Mouse (Mus musculus) midbrain, embryonic 16.5 days (tissue): ENCODE measurements around the gene Ano8. TPM values are rescaled to one million over a fixed set of nuclear protein-coding genes. Genes with fewer than 3 reads are reported as not detected.

Source experiments
- ATAC-seq: fragments of 200-750 bp; cut with Nextera tagmentation; 2 replicates; pipeline ENCODE4 v1.8.0; 2017; ENCODE audit warnings: moderate TSS enrichment
- H3K27ac ChIP-seq: fragments of 300-500 bp; sonication (generic); 2 replicates; pipeline ENCODE4 v1.5.1; 2014; ENCODE audit warnings: mild to moderate bottlenecking, low read length, mixed read lengths
- H3K27me3 ChIP-seq: fragments of 300-500 bp; sonication (generic); 2 replicates; pipeline ENCODE4 v1.6.1; 2014; ENCODE audit warnings: low read depth, low read length, mixed read lengths; ENCODE audit not compliant: control insufficient read depth, insufficient read depth
- H3K36me3 ChIP-seq: fragments of 300-500 bp; sonication (generic); 2 replicates; pipeline ENCODE4 v1.6.1; 2014; ENCODE audit warnings: mild to moderate bottlenecking, low read length, moderate library complexity, mixed read lengths; ENCODE audit not compliant: control insufficient read depth, insufficient read depth
- H3K4me1 ChIP-seq: fragments of 300-500 bp; sonication (generic); 2 replicates; pipeline ENCODE4 v1.6.1; 2014; ENCODE audit warnings: mild to moderate bottlenecking, low read length, mixed read lengths; ENCODE audit not compliant: control insufficient read depth, insufficient read depth
- H3K4me2 ChIP-seq: fragments of 300-500 bp; sonication (generic); 2 replicates; pipeline ENCODE4 v1.6.1; 2014; ENCODE audit warnings: mild to moderate bottlenecking, low read length, mixed read lengths
- H3K4me3 ChIP-seq: fragments of 300-500 bp; sonication (generic); 2 replicates; pipeline ENCODE4 v1.5.1; 2014; ENCODE audit warnings: low read depth, mild to moderate bottlenecking, low read length, moderate library complexity, mixed read lengths
- H3K9ac ChIP-seq: fragments of 300-500 bp; sonication (generic); 2 replicates; pipeline ENCODE4 v1.6.1; 2014; ENCODE audit warnings: low read depth, low read length, mixed read lengths
- H3K9me3 ChIP-seq: fragments of 300-500 bp; sonication (generic); replicated peaks from 2 replicates; pipeline ENCODE4 v1.6.1; 2014; ENCODE audit warnings: mild to moderate bottlenecking, low read length, mixed read lengths; ENCODE audit not compliant: control insufficient read depth, poor library complexity, severe bottlenecking
- WGBS: fragments of 180-500 bp; shearing (Covaris S2); extraction: QIAGEN DNeasy Blood & Tissue Kit; methylation state at CpG from one replicate; pipeline ENCODE4 v1.1.7; 2014; 5-methylcytosine and 5-hydroxymethylcytosine counted together
- polyA plus RNA-seq: library from polyadenylated mRNA; unstranded; fragments of >200 nt; fragmentation: Nextera tagmentation; extraction: Ambion mirVana; gene quantifications from 2 replicates; pipeline ENCODE4 v1.2.1, GENCODE M21; 2015

Gene Ano8
- polyA plus RNA-seq, 1 experiment from 2014 or later, result 5.9 TPM

GRCm38 (mm10) chr8:71462191-71462590, 23.6 kb downstream of the Ano8 start:
- Histone ChIP-seq H3K4me3 (peak overlapping the region; percentile 89), H3K27ac (no peak overlapping the region), H3K4me2 (peak overlapping the region; percentile 82), H3K27me3 (no peaks in the 10 kb centered on the region), H3K4me1 (peaks cover 38% of the 10 kb centered on the region), H3K9ac (peak overlapping the region; percentile 93), H3K36me3 (peaks cover 14% of the 10 kb centered on the region), H3K9me3 (no peaks in the 10 kb centered on the region)
- 79% methylated on average over 4 of the region's 4 CpGs for WGBS
- ATAC-seq, result no peak

DNA sequence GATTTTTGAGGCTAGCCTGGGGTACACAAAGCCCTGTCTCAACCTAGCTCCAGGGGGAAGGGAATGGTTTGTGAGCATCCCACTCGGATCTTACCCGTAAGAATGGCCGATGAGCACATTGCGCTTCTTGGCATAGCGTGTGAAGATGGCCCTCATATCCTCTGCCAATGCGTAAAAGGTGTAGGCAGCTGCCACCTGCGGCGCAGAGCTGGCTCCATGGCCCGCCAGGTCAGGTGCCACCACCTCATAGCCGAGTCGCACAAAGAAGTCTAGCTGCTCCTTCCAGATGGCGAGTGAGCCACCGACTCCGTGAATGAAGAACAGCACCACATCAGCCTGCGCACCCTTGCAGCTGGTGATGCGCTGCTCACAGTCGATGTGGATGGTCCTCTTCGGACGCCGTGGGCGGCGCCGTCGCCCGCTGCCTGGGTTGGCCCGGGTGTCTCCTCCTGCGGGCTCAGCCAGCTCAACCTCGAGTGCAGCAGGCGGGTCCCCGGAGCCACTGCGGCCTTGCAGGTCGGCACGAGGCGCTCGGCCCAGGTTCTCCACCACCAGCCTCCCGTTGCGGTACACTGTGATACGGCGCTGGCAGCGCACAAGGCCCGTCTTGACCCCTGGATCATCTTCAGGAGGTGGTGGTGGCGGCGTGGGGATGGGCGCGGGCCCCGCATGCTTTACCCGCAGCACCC, 24.5 kb downstream of the Ano8 start:
- 76% methylated on average over 47 of the region's 47 CpGs for WGBS
- ATAC-seq, result no peak
- Histone ChIP-seq H3K4me2 (no peak overlapping the region; the same call in 1 of the 2 replicates), H3K9ac (peak overlapping the region; percentile 30; the same call in 1 of the 2 replicates), H3K27me3 (no peaks in the 10 kb centered on the region), H3K9me3 (no peaks in the 10 kb centered on the region), H3K4me1 (peaks cover 38% of the 10 kb centered on the region), H3K27ac (no peak overlapping the region), H3K36me3 (peaks cover 20% of the 10 kb centered on the region), H3K4me3 (no peak overlapping the region)

- Histone ChIP-seq H3K27me3 (no peaks in the 10 kb centered on the region), H3K4me1 (peaks cover 34% of the 10 kb centered on the region), H3K4me2 (no peak overlapping the region), H3K36me3 (peaks cover 20% of the 10 kb centered on the region), H3K27ac (no peak overlapping the region), H3K9me3 (no peaks in the 10 kb centered on the region), H3K9ac (no peak overlapping the region), H3K4me3 (no peak overlapping the region)
- WGBS, result 92% methylated on average over 6 of the region's 6 CpGs
- no peak for ATAC-seq
These were observed 25.0 kb downstream of the Ano8 start for GRCm38 (mm10) chr8:71460716-71461115.

DNA sequence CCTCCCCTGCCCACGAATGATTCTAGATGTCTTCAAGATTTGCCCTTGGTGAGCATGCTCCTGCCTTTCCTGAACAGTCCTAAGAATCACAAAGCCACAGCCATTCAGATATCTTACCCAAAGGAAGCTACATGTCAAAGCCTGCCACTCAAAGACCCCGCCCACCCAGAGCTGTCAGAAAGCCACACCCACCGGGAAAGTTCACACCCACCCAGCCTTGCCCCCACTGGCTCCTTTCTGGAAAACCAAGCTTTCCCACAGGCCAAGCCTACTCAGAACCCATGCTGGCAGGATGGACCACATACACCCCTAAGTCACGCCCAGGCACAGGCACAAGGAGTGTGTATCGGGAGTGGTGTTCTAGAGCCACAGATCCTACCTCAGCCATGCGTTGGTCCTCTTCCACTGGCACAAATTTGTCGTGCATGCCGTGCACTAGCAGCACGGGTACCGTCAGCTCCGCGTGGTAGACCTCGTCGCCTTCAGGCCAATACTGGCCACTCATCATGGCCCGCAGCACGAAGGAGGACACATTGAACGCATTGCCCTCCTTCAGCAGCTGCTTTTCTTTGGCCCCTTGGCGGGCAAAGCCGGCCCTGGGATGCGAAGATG, 28.0 kb downstream of the Ano8 start:
- Histone ChIP-seq H3K9me3 (no peaks in the 10 kb centered on the region; the same call in 1 of the 2 replicates), H3K36me3 (peaks cover 20% of the 10 kb centered on the region), H3K4me1 (peaks cover 21% of the 10 kb centered on the region), H3K27me3 (no peaks in the 10 kb centered on the region), H3K4me3 (no peak overlapping the region), H3K4me2 (no peak overlapping the region), H3K9ac (no peak overlapping the region), H3K27ac (no peak overlapping the region)
- WGBS, result 87% methylated on average over 20 of the region's 20 CpGs
- ATAC-seq, result no peak

- Histone ChIP-seq H3K27ac (no peak overlapping the region), H3K27me3 (no peaks in the 10 kb centered on the region), H3K4me2 (no peak overlapping the region), H3K9ac (no peak overlapping the region), H3K4me3 (no peak overlapping the region), H3K9me3 (no peaks in the 10 kb centered on the region; the same call in 1 of the 2 replicates), H3K36me3 (peaks cover 20% of the 10 kb centered on the region), H3K4me1 (peaks cover 13% of the 10 kb centered on the region; the same call in 1 of the 2 replicates)
- WGBS, result 44% methylated on average over 20 of the region's 22 CpGs
- ATAC-seq, result no peak
These were observed 28.9 kb downstream of the Ano8 start for GRCm38 (mm10) chr8:71456906-71457305.

GRCm38 (mm10) chr8:71454668-71455067, 31.1 kb downstream of the Ano8 start:
- Histone ChIP-seq H3K4me1 (no peaks in the 10 kb centered on the region), H3K4me3 (no peak overlapping the region), H3K36me3 (peaks cover 13% of the 10 kb centered on the region), H3K9ac (no peak overlapping the region), H3K9me3 (no peaks in the 10 kb centered on the region; the same call in 1 of the 2 replicates), H3K4me2 (no peak overlapping the region), H3K27ac (no peak overlapping the region), H3K27me3 (no peaks in the 10 kb centered on the region)
- ATAC-seq, result no peak
- WGBS, result 81% methylated on average over 8 of the region's 8 CpGs

DNA sequence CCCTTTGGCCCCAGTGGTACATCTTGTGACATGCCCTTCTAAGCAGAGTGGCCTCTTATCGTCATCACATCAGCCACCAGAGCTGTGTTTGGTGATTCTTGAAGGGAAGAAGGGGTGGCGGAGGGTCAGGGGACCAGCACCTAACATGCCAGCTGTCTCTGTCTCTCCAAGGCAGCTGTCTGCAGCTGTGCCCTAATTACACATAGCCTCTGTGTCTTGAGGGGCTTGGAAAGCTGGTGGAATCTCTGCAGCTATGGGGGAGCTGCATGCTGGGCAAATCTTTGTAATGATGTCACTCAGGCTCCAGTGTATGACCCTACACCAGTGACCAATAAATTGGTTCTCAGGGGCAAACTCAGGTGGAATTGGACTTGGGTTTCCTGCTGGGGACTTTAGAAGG, 33.1 kb downstream of the Ano8 start:
- ATAC-seq, result no peak
- no peak overlapping the region for H3K4me2 ChIP-seq
- no peaks in the 10 kb centered on the region for H3K4me1 ChIP-seq
- H3K4me3 ChIP-seq, result no peak overlapping the region
- H3K27ac ChIP-seq, result no peak overlapping the region
- H3K9ac ChIP-seq, result no peak overlapping the region
- H3K9me3 ChIP-seq, result no peaks in the 10 kb centered on the region; the same call in 1 of the 2 replicates
- no peaks in the 10 kb centered on the region for H3K27me3 ChIP-seq
- peaks cover 6% of the 10 kb centered on the region; the same call in 1 of the 2 replicates for H3K36me3 ChIP-seq
- WGBS, result 84% methylated on average over 2 of the region's 2 CpGs

DNA sequence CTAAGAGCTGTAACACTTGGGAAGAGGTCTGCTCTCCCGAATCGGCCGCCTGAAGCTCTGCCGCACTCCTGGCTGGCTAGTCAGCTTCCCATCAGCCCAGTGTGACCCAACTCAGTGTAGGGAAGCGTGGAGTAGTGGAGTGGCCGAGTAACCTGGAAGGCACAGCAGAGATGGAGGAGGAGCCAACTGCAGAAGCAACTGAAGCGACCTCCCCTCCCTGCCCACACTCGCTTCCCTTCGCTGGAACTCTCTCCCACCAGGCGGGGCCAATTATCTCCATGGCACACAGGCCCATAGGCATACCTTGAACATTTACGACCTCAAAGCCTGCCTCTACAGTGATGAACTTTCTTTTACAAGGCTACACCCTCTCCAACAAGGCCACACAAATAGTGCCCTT, 34.0 kb downstream of the Ano8 start:
- Histone ChIP-seq H3K4me3 (no peak overlapping the region), H3K27ac (no peak overlapping the region), H3K9me3 (no peaks in the 10 kb centered on the region; the same call in 1 of the 2 replicates), H3K9ac (no peak overlapping the region), H3K4me2 (no peak overlapping the region), H3K27me3 (no peaks in the 10 kb centered on the region), H3K36me3 (peaks cover 3% of the 10 kb centered on the region; the same call in 1 of the 2 replicates), H3K4me1 (no peaks in the 10 kb centered on the region)
- WGBS, result 51% methylated on average over 11 of the region's 11 CpGs
- ATAC-seq, result no peak

DNA sequence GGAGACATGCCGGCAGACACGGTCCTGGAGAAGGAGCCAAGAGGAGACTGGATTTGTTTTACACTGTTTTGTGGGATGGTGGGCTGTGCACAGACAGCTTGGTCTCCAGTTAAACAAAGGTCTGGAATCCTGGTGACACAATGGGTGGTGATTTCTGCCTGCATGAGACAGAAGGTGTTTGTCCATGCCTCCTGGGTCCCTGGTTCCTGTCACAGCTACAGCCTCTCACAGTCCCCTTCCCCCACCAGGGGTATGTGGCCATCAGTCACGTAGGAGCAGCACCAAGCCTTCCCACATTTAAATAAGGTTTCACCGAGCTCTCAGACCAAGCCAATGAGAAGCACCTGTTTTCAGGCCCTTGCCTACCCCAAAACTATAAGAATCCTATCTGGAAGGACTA, 34.4 kb downstream of the Ano8 start:
- Histone ChIP-seq H3K9ac (no peak overlapping the region), H3K4me2 (no peak overlapping the region), H3K4me1 (no peaks in the 10 kb centered on the region), H3K9me3 (no peaks in the 10 kb centered on the region; the same call in 1 of the 2 replicates), H3K27ac (no peak overlapping the region), H3K36me3 (no peaks in the 10 kb centered on the region), H3K4me3 (no peak overlapping the region), H3K27me3 (no peaks in the 10 kb centered on the region)
- no peak for ATAC-seq
- WGBS, result 64% methylated on average over 4 of the region's 4 CpGs
